ENCODE assay signal across 21 mouse cellular contexts in genomic region chr9:106076234-106076633, GRCm38 (mm10). TPM values are rescaled to one million over a fixed set of nuclear protein-coding genes. Genes with fewer than 3 reads are reported as not detected.
A peak's percentile ranks its signal among the peaks of the same experiment; 100 is the strongest.
DNase-seq lines count a peak whose midpoint lies in the region; ATAC-seq and TF ChIP-seq lines count a peak whose summit lies in the region.
"Had no signal": no experiment of that assay in that cellular context is flagged by ENCODE, and none has a peak within 500 bp of the region (broad histone marks: within the 10 kb centered on the region; RNA-seq: fewer than 3 reads in every experiment).

No protein-coding gene starts in this region.

- TF ChIP-seq EP300 in stomach, postnatal 0 days (optimal IDR thresholded peaks at IDR 0.05) = no peak

- H3K4me2 ChIP-seq in stomach, postnatal 0 days (replicated peaks; ENCODE audit: low read depth) = no peak overlapping the region
- H3K4me2 ChIP-seq: heart, embryonic 11.5 days; hindbrain, embryonic 13.5 days; intestine, embryonic 15.5 days; liver, embryonic 15.5 days had no signal

- no peaks in the 10 kb centered on the region for H3K27me3 ChIP-seq in stomach, postnatal 0 days (ENCODE audit: control insufficient read depth, insufficient read depth, low read length)
- H3K27me3 ChIP-seq: hindbrain, embryonic 13.5 days; intestine, embryonic 15.5 days; liver, embryonic 15.5 days had no signal

- H3K36me3 ChIP-seq in stomach, postnatal 0 days (ENCODE audit: control insufficient read depth, insufficient read depth, low read length) = no peaks in the 10 kb centered on the region
- H3K36me3 ChIP-seq: hindbrain, embryonic 13.5 days; intestine, embryonic 15.5 days; liver, embryonic 15.5 days had no signal

- H3K27ac ChIP-seq in stomach, postnatal 0 days (replicated peaks) = no peak overlapping the region
- H3K27ac ChIP-seq: hindbrain, embryonic 13.5 days; intestine, embryonic 15.5 days; left cerebral cortex, adult 2 months; liver, embryonic 15.5 days had no signal

- peak; percentile 28 to 63 for DNase-seq in frontal cortex, adult 2 months (ENCODE audit: extremely low spot score in 1 of 2, low spot score in 1 of 2)
- no peak for DNase-seq in frontal cortex, postnatal 14 days (ENCODE audit: low spot score in 2 of 2)
- DNase-seq in right cerebral cortex, postnatal 25 days = peak; percentile 52
- DNase-seq in right cerebral cortex, postnatal 10 days (ENCODE audit: low spot score in 2 of 2) = no peak
- DNase-seq in layer of hippocampus, adult 8-10 months (ENCODE audit: low spot score in 2 of 2) = peak; percentile 35 to 59
- no peak for DNase-seq in stomach, postnatal 0 days (ENCODE audit: low spot score)
- no peak for DNase-seq in c-Kit-positive CD71-positive TER-119-positive erythroid progenitor cells, embryonic 14.5 days (ENCODE audit: low spot score)
- no peak for DNase-seq in adrenal gland, adult 8-10 months
- DNase-seq: adrenal gland, adult 2 months; gastrocnemius, postnatal 36 days; heart, postnatal 14 days; midbrain, embryonic 14.5 days had no signal

- no peak for TF ChIP-seq CTCF in stomach, postnatal 0 days (IDR thresholded peaks at IDR 0.05; ENCODE audit: low read depth)

- no peaks in the 10 kb centered on the region for H3K9me3 ChIP-seq in stomach, postnatal 0 days (ENCODE audit: control insufficient read depth, low read length)
- H3K9me3 ChIP-seq: hindbrain, embryonic 13.5 days; intestine, embryonic 15.5 days; liver, embryonic 15.5 days had no signal

- H3K4me1 ChIP-seq in stomach, postnatal 0 days (replicated peaks; ENCODE audit: control insufficient read depth, insufficient read depth) = no peaks in the 10 kb centered on the region
- H3K4me1 ChIP-seq: hindbrain, embryonic 13.5 days; intestine, embryonic 15.5 days; liver, embryonic 15.5 days had no signal

- 67% methylated on average over 5 of the region's 5 CpGs for WGBS in stomach, postnatal 0 days

- H3K4me3 ChIP-seq in stomach, postnatal 0 days (ENCODE audit: low read depth, low read length) = no peak overlapping the region
- H3K4me3 ChIP-seq: hindbrain, embryonic 13.5 days; intestine, embryonic 15.5 days; left cerebral cortex, adult 2 months; liver, embryonic 15.5 days; myocyte had no signal

- no peak overlapping the region for H3K9ac ChIP-seq in stomach, postnatal 0 days (ENCODE audit: low read length)
- H3K9ac ChIP-seq: hindbrain, embryonic 13.5 days; intestine, embryonic 15.5 days; liver, embryonic 15.5 days had no signal

- ATAC-seq in stomach, postnatal 0 days (ENCODE audit: low FRiP score, low TSS enrichment) = no peak
- ATAC-seq: intestine, embryonic 15.5 days; lung, postnatal 0 days had no signal

RNA-seq across cellular contexts. Expression of gene Col6a4, which starts 20.3 kb away (rescaled TPM):
- polyA plus RNA-seq in frontal cortex, adult 2 months (2012; rRNA removed) = 3.3 and 5.7 TPM in 2 replicates
- total RNA-seq in layer of hippocampus, adult 8-10 months (2022) = 1 to 10 TPM in 3 of 4 experiments, under 1 TPM in 1; 0.68 to 3.9 (median 2.3) TPM
- polyA plus RNA-seq in stomach, postnatal 0 days (2015; fragmentation: Nextera tagmentation; extraction: Ambion mirVana) = 19.3 and 20.2 TPM in 2 replicates
- total RNA-seq in adrenal gland, adult 8-10 months (2022) = 1 to 10 TPM in 1 of 4 experiments, under 1 TPM in 3; 0.11 to 1.2 (median 0.58) TPM
- total RNA-seq: gastrocnemius, postnatal 36 days; megakaryocyte progenitor cell, adult 5-6 weeks; neutrophil, adult 5-6 weeks had no signal
- polyA plus RNA-seq: liver, embryonic 15.5 days had no signal

Comparison
In these comparisons a context has a peak if more than half of its experiments do, and no peak if none do; other contexts are left out.
1. DNase-seq: peak in frontal cortex, adult 2 months (2 of 2), right cerebral cortex, postnatal 25 days (single experiment) and layer of hippocampus, adult 8-10 months (2 of 2); none in frontal cortex, postnatal 14 days (0 of 2), right cerebral cortex, postnatal 10 days (0 of 2), stomach, postnatal 0 days (single experiment), c-Kit-positive CD71-positive TER-119-positive erythroid progenitor cells, embryonic 14.5 days (single experiment) and adrenal gland, adult 8-10 months (single experiment).